Mouse (Mus musculus): ENCODE measurements around the gene Zcrb1. TPM values are rescaled to one million over a fixed set of nuclear protein-coding genes. Genes with fewer than 3 reads are reported as not detected.

The Zcrb1 gene
- polyA plus RNA-seq (2015; fragmentation: Nextera tagmentation; extraction: Ambion mirVana), result 111 and 114 TPM in 2 replicates

- Histone ChIP-seq H3K9me3 (no peaks in the 10 kb centered on the region), H3K4me3 (replicated peaks) (peak within 1 kb of the TSS; percentile 96), H3K27me3 (replicated peaks) (no peaks in the 10 kb centered on the region), H3K4me2 (replicated peaks) (peak within 1 kb of the TSS; percentile 73), H3K9ac (peak within 1 kb of the TSS; percentile 93), H3K4me1 (replicated peaks) (peaks cover 12% of the 10 kb centered on the region), H3K27ac (peak within 1 kb of the TSS; percentile 88), H3K36me3 (no peaks in the 10 kb centered on the region)
- ATAC-seq, result peak; percentile 97
- under 1% methylated on average over 100 of the region's 100 CpGs for WGBS
Observed at GRCm38 (mm10) chr15:93397826-93398698, at the start of gene Zcrb1, which contains the start of gene Pphln1. TSS of gene Zcrb1 (minus strand) at chr15:93398334. TSS of gene Pphln1 (plus strand) at chr15:93398350.

GRCm38 (mm10) chr15:93443676-93444075 lies 45.5 kb upstream of the Zcrb1 start:
- Histone ChIP-seq H3K4me1 (replicated peaks) (no peaks in the 10 kb centered on the region; the same call in 1 of the 2 replicates), H3K4me2 (replicated peaks) (no peak overlapping the region), H3K9me3 (no peaks in the 10 kb centered on the region), H3K27ac (no peak overlapping the region), H3K27me3 (replicated peaks) (no peaks in the 10 kb centered on the region), H3K36me3 (peaks cover 14% of the 10 kb centered on the region), H3K4me3 (replicated peaks) (no peak overlapping the region), H3K9ac (no peak overlapping the region)
- WGBS, result 75% methylated on average over 6 of the region's 6 CpGs
- ATAC-seq, result peak; percentile 41; the same call in 1 of the 2 replicates

GRCm38 (mm10) chr15:93442271-93442670 lies 44.1 kb upstream of the Zcrb1 start:
- peaks cover 14% of the 10 kb centered on the region for H3K36me3 ChIP-seq

GRCm38 (mm10) chr15:93438663-93439062 lies 40.5 kb upstream of the Zcrb1 start:
- Histone ChIP-seq H3K36me3 (peaks cover 13% of the 10 kb centered on the region), H3K27ac (no peak overlapping the region), H3K27me3 (replicated peaks) (no peaks in the 10 kb centered on the region), H3K4me3 (replicated peaks) (no peak overlapping the region), H3K9me3 (no peaks in the 10 kb centered on the region), H3K9ac (no peak overlapping the region), H3K4me1 (replicated peaks) (no peaks in the 10 kb centered on the region; the same call in 1 of the 2 replicates), H3K4me2 (replicated peaks) (no peak overlapping the region)
- WGBS, result 34% methylated on average over 5 of the region's 5 CpGs
- ATAC-seq, result no peak

More at GRCm38 (mm10) chr15:93442271-93442670, 44.1 kb upstream of the Zcrb1 start:
- ATAC-seq, result no peak
- H3K27me3 ChIP-seq (replicated peaks), result no peaks in the 10 kb centered on the region
- no peak overlapping the region for H3K4me2 ChIP-seq (replicated peaks)
- H3K9me3 ChIP-seq, result no peaks in the 10 kb centered on the region
- H3K27ac ChIP-seq, result no peak overlapping the region
- WGBS, result 94% methylated on average over 4 of the region's 4 CpGs
- H3K4me1 ChIP-seq (replicated peaks), result no peaks in the 10 kb centered on the region; the same call in 1 of the 2 replicates
- H3K9ac ChIP-seq, result no peak overlapping the region
- no peak overlapping the region for H3K4me3 ChIP-seq (replicated peaks)

- Histone ChIP-seq H3K4me1 (replicated peaks) (no peaks in the 10 kb centered on the region), H3K27ac (no peak overlapping the region), H3K27me3 (replicated peaks) (no peaks in the 10 kb centered on the region), H3K4me3 (replicated peaks) (no peak overlapping the region), H3K4me2 (replicated peaks) (no peak overlapping the region), H3K9me3 (no peaks in the 10 kb centered on the region), H3K9ac (no peak overlapping the region), H3K36me3 (no peaks in the 10 kb centered on the region)
- ATAC-seq, result no peak
- WGBS, result 76% methylated on average over 12 of the region's 12 CpGs
Observed at GRCm38 (mm10) chr15:93435998-93436397, 37.9 kb upstream of the Zcrb1 start.

GRCm38 (mm10) chr15:93433811-93434210 lies 35.7 kb upstream of the Zcrb1 start:
- no peaks in the 10 kb centered on the region for H3K4me1 ChIP-seq (replicated peaks)
- H3K4me3 ChIP-seq (replicated peaks), result no peak overlapping the region
- H3K9ac ChIP-seq, result no peak overlapping the region
- H3K4me2 ChIP-seq (replicated peaks), result no peak overlapping the region
- H3K27me3 ChIP-seq (replicated peaks), result no peaks in the 10 kb centered on the region
- no peaks in the 10 kb centered on the region for H3K9me3 ChIP-seq
- H3K36me3 ChIP-seq, result no peaks in the 10 kb centered on the region
- no peak overlapping the region for H3K27ac ChIP-seq
- ATAC-seq, result peak; percentile 36; the same call in 1 of the 2 replicates
- WGBS, result 37% methylated on average over 11 of the region's 11 CpGs

GRCm38 (mm10) chr15:93422537-93422936 lies 24.4 kb upstream of the Zcrb1 start:
- Histone ChIP-seq H3K4me1 (replicated peaks) (no peaks in the 10 kb centered on the region), H3K9ac (no peak overlapping the region), H3K36me3 (peaks cover 5% of the 10 kb centered on the region; the same call in 1 of the 2 replicates), H3K27me3 (replicated peaks) (no peaks in the 10 kb centered on the region), H3K9me3 (no peaks in the 10 kb centered on the region), H3K27ac (no peak overlapping the region), H3K4me2 (replicated peaks) (no peak overlapping the region), H3K4me3 (replicated peaks) (no peak overlapping the region)
- no peak for ATAC-seq
- whole genome bisulfite sequencing, result 87% methylated on average over 1 of the region's 1 CpGs

- Histone ChIP-seq H3K27ac (no peak overlapping the region), H3K9me3 (no peaks in the 10 kb centered on the region), H3K4me2 (replicated peaks) (no peak overlapping the region), H3K4me1 (replicated peaks) (no peaks in the 10 kb centered on the region), H3K27me3 (replicated peaks) (no peaks in the 10 kb centered on the region), H3K9ac (no peak overlapping the region), H3K36me3 (0 out of 2 replicates have a peak, but pooled peaks cover 7% of the 10 kb centered on the region), H3K4me3 (replicated peaks) (no peak overlapping the region)
- WGBS, result 80% methylated on average over 7 of the region's 7 CpGs
- no peak for ATAC-seq
Observed at GRCm38 (mm10) chr15:93420596-93420995, 22.5 kb upstream of the Zcrb1 start.

- ATAC-seq, result no peak
- WGBS, result 58% methylated on average over 6 of the region's 6 CpGs
- no peaks in the 10 kb centered on the region for H3K4me1 ChIP-seq (replicated peaks)
- no peaks in the 10 kb centered on the region for H3K9me3 ChIP-seq
- H3K27me3 ChIP-seq (replicated peaks), result no peaks in the 10 kb centered on the region
- 0 out of 2 replicates have a peak, but pooled peaks cover 3% of the 10 kb centered on the region for H3K36me3 ChIP-seq
- no peak overlapping the region for H3K9ac ChIP-seq
- no peak overlapping the region for H3K4me2 ChIP-seq (replicated peaks)
- no peak overlapping the region for H3K27ac ChIP-seq
- H3K4me3 ChIP-seq (replicated peaks), result no peak overlapping the region
Observed at GRCm38 (mm10) chr15:93416300-93416699, 18.2 kb upstream of the Zcrb1 start.

GRCm38 (mm10) chr15:93414456-93414855 lies 16.3 kb upstream of the Zcrb1 start:
- H3K4me3 ChIP-seq (replicated peaks), result no peak overlapping the region
- H3K4me1 ChIP-seq (replicated peaks), result no peaks in the 10 kb centered on the region
- H3K36me3 ChIP-seq, result 0 out of 2 replicates have a peak, but pooled peaks cover 3% of the 10 kb centered on the region
- H3K27me3 ChIP-seq (replicated peaks), result no peaks in the 10 kb centered on the region
- H3K27ac ChIP-seq, result no peak overlapping the region
- H3K9me3 ChIP-seq, result no peaks in the 10 kb centered on the region
- H3K4me2 ChIP-seq (replicated peaks), result no peak overlapping the region
- no peak overlapping the region for H3K9ac ChIP-seq
- ATAC-seq, result no peak
- WGBS, result 93% methylated on average over 9 of the region's 9 CpGs

- 86% methylated on average over 3 of the region's 3 CpGs for WGBS
- H3K27ac ChIP-seq, result no peak overlapping the region
- H3K9ac ChIP-seq, result no peak overlapping the region
- H3K27me3 ChIP-seq (replicated peaks), result no peaks in the 10 kb centered on the region
- H3K36me3 ChIP-seq, result peaks cover 3% of the 10 kb centered on the region; the same call in 1 of the 2 replicates
- no peaks in the 10 kb centered on the region for H3K9me3 ChIP-seq
- H3K4me1 ChIP-seq (replicated peaks), result no peaks in the 10 kb centered on the region
- no peak overlapping the region for H3K4me2 ChIP-seq (replicated peaks)
- ATAC-seq, result no peak
- H3K4me3 ChIP-seq (replicated peaks), result no peak overlapping the region
Observed at GRCm38 (mm10) chr15:93412445-93412844, 14.3 kb upstream of the Zcrb1 start.

GRCm38 (mm10) chr15:93406492-93406891 lies 8.4 kb upstream of the Zcrb1 start:
- H3K36me3 ChIP-seq, result no peaks in the 10 kb centered on the region; the same call in 1 of the 2 replicates
- H3K9ac ChIP-seq, result no peak overlapping the region
- no peaks in the 10 kb centered on the region for H3K27me3 ChIP-seq (replicated peaks)
- H3K4me3 ChIP-seq (replicated peaks), result no peak overlapping the region
- no peaks in the 10 kb centered on the region for H3K4me1 ChIP-seq (replicated peaks)
- WGBS, result 92% methylated on average over 5 of the region's 5 CpGs
- ATAC-seq, result no peak
- no peak overlapping the region for H3K27ac ChIP-seq
- no peak overlapping the region for H3K4me2 ChIP-seq (replicated peaks)
- no peaks in the 10 kb centered on the region for H3K9me3 ChIP-seq
